Comparison of ENCODE assay signal across 8 mouse cellular contexts in genomic region chr14:47298819-47299261, GRCm38 (mm10). TPM values are rescaled to one million over a fixed set of nuclear protein-coding genes. Genes with fewer than 3 reads are reported as not detected.
DNase-seq lines count a peak whose midpoint lies in the region; ATAC-seq and TF ChIP-seq lines count a peak whose summit lies in the region.

No protein-coding gene starts in this region.

- H3K4me3 ChIP-seq in heart, embryonic 14.5 days (ENCODE audit: control insufficient read depth in 1 of 2, insufficient read depth in 1 of 2, low read depth in 1 of 2, low read length in 2 of 2), result peak overlapping the region; percentile 94 to 99
- H3K4me3 ChIP-seq in kidney, postnatal 0 days (replicated peaks; ENCODE audit: low read depth, low read length), result peak overlapping the region; percentile 99

- H3K9me3 ChIP-seq in heart, embryonic 14.5 days (ENCODE audit: control insufficient read depth, low read length), result no peaks in the 10 kb centered on the region
- no peaks in the 10 kb centered on the region for H3K9me3 ChIP-seq in kidney, postnatal 0 days (replicated peaks; ENCODE audit: low read length)

- 0% methylated on average over 15 of the region's 15 CpGs for WGBS in heart, embryonic 14.5 days
- WGBS in kidney, postnatal 0 days, result under 1% methylated on average over 15 of the region's 15 CpGs

- H3K27me3 ChIP-seq in heart, embryonic 14.5 days (ENCODE audit: control insufficient read depth, insufficient read depth, low read length), result no peaks in the 10 kb centered on the region
- H3K27me3 ChIP-seq in kidney, postnatal 0 days (ENCODE audit: insufficient read depth, low read length), result no peaks in the 10 kb centered on the region

- DNase-seq in spleen, postnatal 10 days (ENCODE audit: low spot score in 2 of 2), result peak; percentile 43 to 46
- no peak for DNase-seq in spleen, postnatal 14 days (ENCODE audit: low spot score in 2 of 2)
- peak; percentile 37 for DNase-seq in embryo, embryonic 11.5 days (ENCODE audit: low read depth, low spot score)
- peak; percentile 70 for DNase-seq in kidney, postnatal 0 days (ENCODE audit: low spot score)
- DNase-seq in testis, postnatal 10 days (ENCODE audit: low spot score), result peak; percentile 63
- no peak for DNase-seq in layer of hippocampus, adult 9-11 months

- peak overlapping the region; percentile 92 for H3K4me2 ChIP-seq in heart, embryonic 14.5 days (ENCODE audit: low read length)
- peak overlapping the region; percentile 72 for H3K4me2 ChIP-seq in kidney, postnatal 0 days (ENCODE audit: low read length)

- TF ChIP-seq CTCF in kidney, postnatal 0 days (IDR thresholded peaks at IDR 0.05; ENCODE audit: low read depth), result no peak

- peak overlapping the region; percentile 60 to 97 for H3K27ac ChIP-seq in heart, embryonic 14.5 days (replicated peaks in 1 of 2; ENCODE audit: control insufficient read depth in 1 of 2, insufficient read depth in 1 of 2, low read depth in 2 of 2, low read length in 2 of 2)
- H3K27ac ChIP-seq in kidney, postnatal 0 days, result peak overlapping the region; percentile 98

- peak overlapping the region; percentile 99 for H3K9ac ChIP-seq in heart, embryonic 14.5 days (ENCODE audit: low read length)
- peak overlapping the region; percentile 97 for H3K9ac ChIP-seq in kidney, postnatal 0 days (ENCODE audit: low read depth, low read length)

- H3K4me1 ChIP-seq in heart, embryonic 14.5 days (ENCODE audit: control insufficient read depth in 2 of 2, insufficient read depth in 2 of 2, low read length in 2 of 2), result peaks cover 2 to 22% of the 10 kb centered on the region in 2 experiments; a peak in 3 of 4 replicates
- peaks cover 9% of the 10 kb centered on the region for H3K4me1 ChIP-seq in kidney, postnatal 0 days (replicated peaks; ENCODE audit: insufficient read depth, low read length)

- ATAC-seq in heart, embryonic 14.5 days (ENCODE audit: insufficient number of reproducible peaks, insufficient read depth, low FRiP score, low read depth), result no peak
- peak; percentile 52 for ATAC-seq in kidney, postnatal 0 days (replicated peaks; ENCODE audit: low FRiP score, low read depth)
- ATAC-seq in megakaryocyte progenitor cell, adult 5-6 weeks (replicated peaks; ENCODE audit: poor library complexity), result peak; percentile 24

- H3K36me3 ChIP-seq in heart, embryonic 14.5 days (ENCODE audit: control insufficient read depth, insufficient read depth, low read length), result peaks cover 6% of the 10 kb centered on the region; the same call in 1 of the 2 replicates
- no peaks in the 10 kb centered on the region for H3K36me3 ChIP-seq in kidney, postnatal 0 days (ENCODE audit: insufficient read depth, low read length)

RNA-seq across cellular contexts. Expression of gene Mapk1ip1l, which starts 0.8 kb away (rescaled TPM):
- 51.6 and 53.8 TPM in 2 replicates for polyA plus RNA-seq in heart, embryonic 14.5 days (2014; fragmentation: Nextera tagmentation; extraction: Ambion mirVana)
- polyA plus RNA-seq in kidney, postnatal 0 days (2015; fragmentation: Nextera tagmentation; extraction: Ambion mirVana), result 38.1 and 41.2 TPM in 2 replicates
- 76.4 and 79.4 TPM in 2 replicates for total RNA-seq in megakaryocyte progenitor cell, adult 5-6 weeks (2015)
- total RNA-seq in megakaryocyte progenitor cell, adult 5-6 weeks (2017), result 40.0 and 56.4 TPM in 2 replicates

RNA-seq across cellular contexts. Expression of gene Socs4, which starts 22.1 kb away (rescaled TPM):
- polyA plus RNA-seq in heart, embryonic 14.5 days (2014; fragmentation: Nextera tagmentation; extraction: Ambion mirVana), result 2.9 and 3.4 TPM in 2 replicates
- 3.7 and 4.3 TPM in 2 replicates for polyA plus RNA-seq in kidney, postnatal 0 days (2015; fragmentation: Nextera tagmentation; extraction: Ambion mirVana)
- 22.5 and 24.1 TPM in 2 replicates for total RNA-seq in megakaryocyte progenitor cell, adult 5-6 weeks (2015)
- total RNA-seq in megakaryocyte progenitor cell, adult 5-6 weeks (2017), result 16.1 and 34.4 TPM in 2 replicates

RNA-seq across cellular contexts. Expression of gene Wdhd1, which starts 22.2 kb away (rescaled TPM):
- 13.5 and 15.2 TPM in 2 replicates for polyA plus RNA-seq in heart, embryonic 14.5 days (2014; fragmentation: Nextera tagmentation; extraction: Ambion mirVana)
- polyA plus RNA-seq in kidney, postnatal 0 days (2015; fragmentation: Nextera tagmentation; extraction: Ambion mirVana), result 10.9 and 11.8 TPM in 2 replicates
- total RNA-seq in megakaryocyte progenitor cell, adult 5-6 weeks (2015), result 48.8 and 58.1 TPM in 2 replicates
- total RNA-seq in megakaryocyte progenitor cell, adult 5-6 weeks (2017), result 105 and 152 TPM in 2 replicates

Comparison
In these comparisons a context has a peak if more than half of its experiments do, and no peak if none do; other contexts are left out.
1. DNase-seq: peak in spleen, postnatal 10 days (2 of 2), embryo, embryonic 11.5 days (single experiment), kidney, postnatal 0 days (single experiment) and testis, postnatal 10 days (single experiment); none in spleen, postnatal 14 days (0 of 2) and layer of hippocampus, adult 9-11 months (single experiment).